Mouse (Mus musculus) monocyte, adult 5-6 weeks (primary cell): ENCODE measurements around the gene Nrp1. TPM values are rescaled to one million over a fixed set of nuclear protein-coding genes. Genes with fewer than 3 reads are reported as not detected.

ENCODE experiments used
- ATAC-seq: fragments of 153-309, 156-312 bp; replicated peaks from 2 replicates; pipeline ENCODE4 v1.8.0; 2017; ENCODE audit warnings: mild to moderate bottlenecking; ENCODE audit not compliant: low TSS enrichment, insufficient number of reproducible peaks, severe bottlenecking, poor library complexity, low FRiP score
- total RNA-seq: library from RNA; stranded (forward); fragments of 200-1000, 200-491, 200-594 nt; gene quantifications from 3 replicates; pipeline ENCODE4 v1.2.3, GENCODE M21; 2017

Gene Nrp1
- total RNA-seq: 25.1 to 30.3 TPM (median 28.9 TPM) in 3 replicates

GRCm38 (mm10) chr8:128358406-128358755, at the start of gene Nrp1:
Nrp1 (plus strand) TSS chr8:128358604.
- peak; percentile 23 for ATAC-seq

GRCm38 (mm10) chr8:128320797-128321196, 37.6 kb upstream of the Nrp1 start:
- ATAC-seq: no peak

- no peak for ATAC-seq
Measured at GRCm38 (mm10) chr8:128327281-128327680, 31.1 kb upstream of the Nrp1 start.

- ATAC-seq: no peak
Measured at GRCm38 (mm10) chr8:128327922-128328321, 30.5 kb upstream of the Nrp1 start.

GRCm38 (mm10) chr8:128329502-128329901, 28.9 kb upstream of the Nrp1 start:
- no peak for ATAC-seq

GRCm38 (mm10) chr8:128335976-128336375, 22.4 kb upstream of the Nrp1 start:
- no peak for ATAC-seq

GRCm38 (mm10) chr8:128338951-128339350, 19.5 kb upstream of the Nrp1 start:
- ATAC-seq: no peak

- no peak for ATAC-seq
Measured at GRCm38 (mm10) chr8:128339521-128339920, 18.9 kb upstream of the Nrp1 start.

- ATAC-seq: no peak
Measured at GRCm38 (mm10) chr8:128350405-128350804, 8.0 kb upstream of the Nrp1 start.

- ATAC-seq: no peak
Measured at GRCm38 (mm10) chr8:128351211-128351610, 7.2 kb upstream of the Nrp1 start.

- ATAC-seq: no peak
Measured at GRCm38 (mm10) chr8:128352821-128353220, 5.6 kb upstream of the Nrp1 start.

- ATAC-seq: no peak
Measured at GRCm38 (mm10) chr8:128353999-128354398, 4.4 kb upstream of the Nrp1 start.

- no peak for ATAC-seq
Measured at GRCm38 (mm10) chr8:128355091-128355490, 3.3 kb upstream of the Nrp1 start.

- ATAC-seq: no peak
Measured at GRCm38 (mm10) chr8:128356170-128356569, 2.2 kb upstream of the Nrp1 start.

GRCm38 (mm10) chr8:128356796-128357539, 1.4 kb upstream of the Nrp1 start:
- peak; percentile 58 for ATAC-seq

- ATAC-seq: peak; percentile 14; the same call in 1 of the 2 replicates
Measured at GRCm38 (mm10) chr8:128357540-128358405, 631 bp upstream of the Nrp1 start.

- no peak for ATAC-seq
Measured at GRCm38 (mm10) chr8:128358756-128359520, 534 bp downstream of the Nrp1 start.

GRCm38 (mm10) chr8:128359521-128360318, 1.3 kb downstream of the Nrp1 start:
- no peak for ATAC-seq
